Mouse (Mus musculus) embryonic fibroblast, embryonic 13.5 days (primary cell): ENCODE data around the gene Tff1.

Experiments used
- CTCF ChIP-seq: IDR thresholded peaks from 2 replicates; pipeline ENCODE4 v1.5.1; 2011; ENCODE audit warnings: mild to moderate bottlenecking, control low read depth, low read length, moderate library complexity, borderline replicate concordance; ENCODE audit not compliant: insufficient read depth
- POLR2A ChIP-seq: IDR thresholded peaks from 2 replicates; pipeline ENCODE4 v1.6.1; 2011; ENCODE audit warnings: low read depth, mild to moderate bottlenecking, control low read depth, low read length, moderate library complexity

- no peak for TF ChIP-seq POLR2A
- TF ChIP-seq CTCF: no peak
Measured at GRCm38 (mm10) chr17:31160291-31160690, 4.8 kb downstream of the Tff1 start.
